Mouse (Mus musculus) neutrophil, adult 83 days (primary cell): ENCODE results near the gene H2-Q2. TPM values are rescaled to one million over a fixed set of nuclear protein-coding genes. Genes with fewer than 3 reads are reported as not detected.

Source experiments
- total RNA-seq, 2 experiments: library from RNA; stranded (reverse); gene quantifications; one replicate each; pipeline ENCODE4 v1.2.4; 2023

Gene H2-Q2
- 1 to 10 TPM; 5.5 to 6.4 TPM for total RNA-seq

GRCm38 (mm10) chr17:35342071-35342671, at the start of gene H2-Q2:
H2-Q2 (plus strand) TSS chr17:35342242.

DNA sequence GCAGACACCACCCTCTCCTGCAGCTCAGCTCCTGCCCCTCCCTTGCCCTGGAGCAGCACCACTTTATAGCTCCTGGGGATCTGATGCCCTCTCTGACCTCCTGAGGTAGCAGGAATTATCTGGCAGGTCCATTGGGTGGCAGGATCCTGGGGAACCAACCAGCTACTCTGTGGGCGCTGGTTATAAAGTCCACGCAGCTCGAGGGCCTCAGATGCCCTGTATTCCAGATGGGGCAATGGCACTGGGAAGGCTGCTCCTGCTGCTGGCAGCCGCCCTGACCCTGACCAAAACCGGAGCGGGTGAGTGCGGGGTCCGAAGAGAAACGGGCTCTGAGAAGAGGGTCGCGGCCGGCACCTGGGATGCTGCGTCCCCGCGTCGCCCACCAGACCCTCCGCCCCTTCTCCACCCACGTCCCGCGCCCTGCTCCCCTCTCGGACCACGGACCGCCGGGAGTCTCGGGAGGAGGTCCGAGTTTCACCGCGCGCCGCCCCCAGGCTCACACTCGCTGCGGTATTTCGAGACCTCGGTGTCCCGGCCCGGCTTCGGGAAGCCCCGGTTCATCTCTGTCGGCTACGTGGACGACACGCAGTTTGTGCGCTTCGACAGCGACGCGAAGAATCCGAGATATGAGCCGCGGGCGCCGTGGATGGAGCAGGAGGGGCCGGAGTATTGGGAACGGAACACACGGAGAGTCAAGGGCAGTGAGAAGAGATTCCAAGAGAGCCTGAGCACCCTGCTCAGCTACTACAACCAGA, 21.5 kb upstream of the H2-Q2 start, which contains the start of gene H2-Q1:
Gene H2-Q1 (plus strand): TSS at position 79 of the 755 bp plus-strand sequence.

DNA sequence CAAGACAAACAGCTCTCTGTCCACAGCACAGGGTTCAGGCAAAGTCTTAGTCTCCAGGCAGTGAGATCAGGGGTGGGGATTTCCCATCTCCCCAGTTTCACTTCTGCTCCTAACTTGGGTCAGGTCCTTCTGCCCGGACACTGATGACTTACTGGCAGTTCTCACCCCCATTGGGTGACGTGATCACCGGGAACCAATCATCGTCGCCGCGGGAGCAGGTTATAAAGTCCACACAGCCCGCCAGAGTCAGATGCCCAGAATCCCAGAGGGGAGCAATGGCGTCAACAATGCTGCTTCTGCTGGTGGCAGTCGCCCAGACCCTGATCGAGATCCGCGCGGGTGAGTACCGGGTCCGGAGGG, 37.3 kb downstream of the H2-Q2 start, which contains the start of gene H2-Q4:
Gene H2-Q4 (plus strand): TSS at position 249 of the 360 bp plus-strand sequence.

Other genes starting within 250 kb of the H2-Q2 start
- gene Ly6g5c, start 234.0 kb upstream of the H2-Q2 start, total RNA-seq = not detected
- gene Ly6g5b, start 226.8 kb upstream of the H2-Q2 start, total RNA-seq = 10 to 100 TPM; 13.5 to 16.4 TPM
- 10 to 100 TPM; 20.2 to 26.5 TPM for gene Gpank1, start 220.8 kb upstream of the H2-Q2 start, total RNA-seq
- gene Csnk2b, start 220.2 kb upstream of the H2-Q2 start, total RNA-seq = 100 to 1,000 TPM; 172 TPM
- gene D17H6S53E, start 215.9 kb upstream of the H2-Q2 start, total RNA-seq = 10 to 100 TPM; 16.4 to 24.3 TPM
- under 1 TPM in 1 of 2 experiments, not detected in 1; 0.42 TPM for gene Apom, start 210.2 kb upstream of the H2-Q2 start, total RNA-seq
- gene Bag6, start 207.1 kb upstream of the H2-Q2 start, total RNA-seq = 100 to 1,000 TPM; 222 to 226 TPM
- gene Prrc2a, start 177.3 kb upstream of the H2-Q2 start, total RNA-seq = 100 to 1,000 TPM; 180 to 195 TPM
- gene Aif1, start 166.2 kb upstream of the H2-Q2 start, total RNA-seq = 10 to 100 TPM; 18.0 to 18.3 TPM
- 100 to 1,000 TPM; 564 to 656 TPM for gene Lst1, start 153.8 kb upstream of the H2-Q2 start, total RNA-seq
- 10 to 100 TPM; 84.2 to 91.5 TPM for gene Ltb, start 147.8 kb upstream of the H2-Q2 start, total RNA-seq
- 10 to 100 TPM; 71.0 to 84.1 TPM for gene Tnf, start 140.2 kb upstream of the H2-Q2 start, total RNA-seq
- not detected for gene Lta, start 136.9 kb upstream of the H2-Q2 start, total RNA-seq
- gene Gm16181, start 121.4 kb upstream of the H2-Q2 start, total RNA-seq = not detected
- gene Atp6v1g2, start 108.6 kb upstream of the H2-Q2 start, total RNA-seq = 1 to 10 TPM; 2.2 to 4.8 TPM
- 10 to 100 TPM; 18.6 to 19.5 TPM for gene Nfkbil1, start 106.5 kb upstream of the H2-Q2 start, total RNA-seq
- gene Ddx39b, start 100.5 kb upstream of the H2-Q2 start, total RNA-seq = 100 to 1,000 TPM; 208 to 239 TPM
- 1,000 to 10,000 TPM; 1,522 to 1,549 TPM for gene H2-D1, start 79.5 kb upstream of the H2-Q2 start, total RNA-seq
- 1 to 10 TPM; 6.7 to 6.9 TPM for gene H2-Q1, start 21.8 kb upstream of the H2-Q2 start, total RNA-seq
- 10 to 100 TPM; 73.7 to 78.8 TPM for gene H2-Q4, start 37.4 kb downstream of the H2-Q2 start, total RNA-seq
- gene H2-Q6, start 82.6 kb downstream of the H2-Q2 start, total RNA-seq = 10 to 100 TPM; 16.6 to 19.4 TPM
- gene H2-Q7, start 96.9 kb downstream of the H2-Q2 start, total RNA-seq = 10 to 100 TPM; 15.6 to 18.5 TPM
- 10 to 100 TPM; 52.2 to 52.4 TPM for gene H2-Q10, start 127.8 kb downstream of the H2-Q2 start, total RNA-seq
- gene Pou5f1, start 163.8 kb downstream of the H2-Q2 start, total RNA-seq = 1 to 10 TPM; 1.2 to 2.6 TPM
- 10 to 100 TPM; 35.4 to 36.0 TPM for gene Tcf19, start 174.6 kb downstream of the H2-Q2 start, total RNA-seq
- 10 to 100 TPM; 14.5 to 17.8 TPM for gene Cchcr1, start 174.9 kb downstream of the H2-Q2 start, total RNA-seq
- not detected for gene Psors1c2, start 191.0 kb downstream of the H2-Q2 start, total RNA-seq
- not detected for gene Cdsn, start 209.9 kb downstream of the H2-Q2 start, total RNA-seq
- not detected for gene 2300002M23Rik, start 225.2 kb downstream of the H2-Q2 start, total RNA-seq